Mouse (Mus musculus): Measurements from ENCODE around the gene Cnpy1.

GRCm38 (mm10) chr5:28265653-28266052 lies 20.0 kb upstream of the Cnpy1 start:
- TF ChIP-seq CTCF (IDR thresholded peaks at IDR 0.05; ENCODE audit: low read depth) (no peak), EP300 (IDR thresholded peaks at IDR 0.05; ENCODE audit: low read depth) (no peak)

Measured in liver, embryonic 14.5 days (tissue).